Mouse (Mus musculus) embryo, embryonic 11 days (tissue): ENCODE results near the gene Nup155.
"Not testable (repeated sequence)": the region's sequence is repeated elsewhere in the genome, so short reads cannot be mapped to it uniquely, and the experiment has no call there.

Source experiments
- DNase-seq: peaks from one replicate; pipeline ENCODE4 v3.0.0-alpha.2; 2015

The Nup155 gene

DNA sequence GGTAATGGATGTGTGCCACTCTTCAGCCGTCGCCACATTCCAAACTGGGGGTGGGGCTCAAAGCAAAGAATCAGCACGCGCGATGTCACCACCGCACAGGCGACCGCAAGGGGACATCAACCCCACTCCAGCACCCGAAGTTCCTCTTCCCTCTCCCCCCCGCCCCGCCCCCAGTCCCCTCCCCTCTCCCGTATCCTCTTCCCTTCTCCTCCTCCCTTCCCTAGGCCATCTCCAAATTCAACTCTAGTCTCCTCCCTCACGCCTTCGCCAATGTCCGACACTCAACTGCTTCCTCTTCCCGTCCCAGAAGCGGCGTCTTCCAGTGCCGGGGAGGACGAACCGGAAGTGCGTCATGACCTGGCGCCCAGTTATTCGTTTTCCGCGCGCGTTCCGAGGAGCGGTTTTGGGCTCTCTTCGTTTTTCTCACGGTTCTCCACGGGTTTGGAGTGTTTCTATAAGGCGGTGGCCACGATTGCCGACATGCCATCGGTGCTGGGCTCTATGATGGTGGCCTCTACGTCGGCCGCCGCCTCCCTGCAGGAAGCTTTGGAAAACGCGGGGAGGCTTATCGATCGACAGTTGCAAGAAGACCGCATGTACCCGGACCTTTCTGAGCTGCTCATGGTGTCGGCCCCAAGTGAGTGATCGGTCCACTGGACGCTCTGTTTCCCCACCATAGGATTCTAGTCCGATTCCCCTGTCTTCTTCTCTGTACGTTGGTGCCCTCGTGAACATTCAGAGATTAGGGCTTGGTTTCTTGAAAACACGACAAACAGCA lies at the start of gene Nup155:
Nup155 (plus strand) TSS at position 308 of the 778 bp plus-strand sequence.
- peak; percentile 96 for DNase-seq

DNA sequence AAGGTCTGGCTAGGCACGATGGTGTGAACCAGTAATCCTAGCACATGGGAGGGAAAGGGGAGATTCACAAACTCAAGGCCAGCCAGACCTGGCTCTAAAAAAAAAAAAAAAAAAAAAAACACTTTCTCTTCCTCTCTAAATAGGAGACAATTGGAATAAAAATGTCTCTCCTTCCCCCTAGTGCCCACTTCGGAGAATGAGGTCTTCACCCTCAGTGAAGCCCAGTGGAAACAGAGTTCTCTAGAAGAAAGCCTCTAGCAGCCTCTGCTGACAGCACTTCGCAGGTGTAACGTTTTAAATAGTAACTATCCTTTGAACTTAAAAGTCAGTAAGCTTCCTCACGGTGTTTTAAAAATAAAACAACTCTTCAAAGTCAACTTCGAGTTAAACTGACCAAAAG lies 43.9 kb upstream of the Nup155 start:
- no peak for DNase-seq

DNA sequence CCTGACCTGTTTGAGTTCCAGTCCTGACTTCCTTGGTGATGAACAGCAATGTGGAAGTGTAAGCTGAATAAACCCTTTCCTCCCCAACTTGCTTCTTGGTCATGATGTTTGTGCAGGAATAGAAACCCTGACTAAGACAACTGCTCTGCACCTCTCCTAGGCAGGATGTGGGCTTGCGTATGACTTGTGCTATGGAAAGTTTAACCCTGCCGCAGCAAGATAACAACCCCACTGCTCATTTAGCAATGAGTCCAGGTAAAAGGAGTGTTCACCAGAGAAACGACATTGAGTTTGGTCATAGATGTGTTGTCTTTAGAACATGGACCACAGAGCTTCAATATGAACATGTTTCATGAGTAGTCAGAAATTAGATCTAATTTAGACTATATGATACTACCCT lies 35.9 kb upstream of the Nup155 start:
- DNase-seq = not testable (repeated sequence)

GRCm38 (mm10) chr15:8082139-8082538 lies 26.9 kb upstream of the Nup155 start:
- DNase-seq = no peak

DNA sequence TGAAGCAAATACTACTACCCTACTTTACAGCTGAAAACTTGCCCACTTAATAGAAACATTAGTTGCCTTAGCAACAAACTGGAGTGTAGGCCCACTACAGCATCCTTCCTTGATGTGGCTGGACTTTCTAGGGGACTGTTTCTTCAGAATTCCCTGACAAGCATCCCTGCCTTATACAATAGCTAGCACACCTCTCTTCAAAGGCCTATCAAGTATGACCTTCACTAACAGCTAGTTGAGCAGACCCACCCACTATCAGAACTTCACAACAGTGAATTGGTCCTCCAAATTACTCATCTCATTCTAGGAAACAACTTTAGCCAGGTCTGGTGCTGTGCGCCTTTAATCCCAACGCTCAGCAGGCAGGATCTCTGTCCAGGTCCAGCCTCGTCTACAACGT lies 21.8 kb upstream of the Nup155 start:
- DNase-seq = no peak

- no peak for DNase-seq
Observed at GRCm38 (mm10) chr15:8088715-8089114, 20.4 kb upstream of the Nup155 start.

DNA sequence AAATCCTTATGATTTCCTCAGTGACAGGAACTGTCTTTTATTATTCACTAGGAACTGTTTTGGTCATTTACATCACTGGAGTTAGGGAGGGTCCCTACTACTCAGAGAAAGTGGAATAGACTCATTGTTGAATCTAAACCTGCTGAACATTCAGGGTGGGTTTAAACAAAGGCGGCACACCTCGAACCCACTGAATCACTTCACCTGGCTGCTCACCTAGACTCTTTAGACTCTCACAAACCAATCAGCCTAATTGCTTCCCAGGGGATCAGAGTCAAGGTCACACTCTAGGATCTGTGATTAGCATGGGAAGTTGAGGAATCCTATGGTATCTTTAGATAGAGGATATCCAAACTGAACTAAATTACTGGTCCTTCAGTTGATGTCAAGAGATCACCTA lies 18.4 kb upstream of the Nup155 start:
- DNase-seq = no peak

DNA sequence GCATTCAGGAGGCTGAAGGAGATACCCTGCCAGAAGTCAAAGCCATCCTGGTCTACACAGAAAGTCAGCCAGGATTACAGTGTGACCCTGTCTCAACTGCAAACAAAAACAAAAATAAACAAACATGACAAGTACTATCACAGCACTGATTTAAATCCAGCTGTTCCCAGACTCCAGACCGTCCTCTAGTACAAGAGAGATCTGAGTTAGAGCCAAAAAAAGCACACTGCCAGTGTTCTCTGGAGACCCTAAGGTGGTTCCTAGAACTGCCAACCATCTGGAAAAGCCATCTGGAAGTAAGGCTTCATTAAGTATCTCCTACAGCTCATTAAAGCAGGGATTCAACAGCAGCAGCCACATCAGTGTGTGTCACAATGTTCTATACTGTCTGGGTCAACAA lies 16.4 kb upstream of the Nup155 start:
- not testable (repeated sequence) for DNase-seq

DNA sequence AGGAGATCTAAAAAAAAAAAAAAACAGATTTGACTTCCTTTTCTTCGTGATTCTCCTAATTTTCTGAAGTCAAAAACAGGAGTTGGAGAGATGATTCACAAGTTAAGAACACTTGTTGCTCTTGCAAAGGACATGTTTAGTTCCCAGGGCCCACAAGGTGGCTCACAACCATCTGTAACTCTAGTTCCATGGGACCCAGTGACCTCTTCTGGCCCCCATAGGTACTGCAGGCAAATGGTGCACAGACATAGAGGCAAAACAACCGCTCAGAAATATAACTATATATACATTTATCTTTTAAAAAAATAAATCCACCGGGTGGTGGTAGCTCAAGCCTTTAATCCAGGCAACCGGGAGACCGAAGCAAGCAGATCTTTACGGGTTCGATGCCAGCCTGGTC lies 11.2 kb upstream of the Nup155 start:
- peak; percentile 54 for DNase-seq

DNA sequence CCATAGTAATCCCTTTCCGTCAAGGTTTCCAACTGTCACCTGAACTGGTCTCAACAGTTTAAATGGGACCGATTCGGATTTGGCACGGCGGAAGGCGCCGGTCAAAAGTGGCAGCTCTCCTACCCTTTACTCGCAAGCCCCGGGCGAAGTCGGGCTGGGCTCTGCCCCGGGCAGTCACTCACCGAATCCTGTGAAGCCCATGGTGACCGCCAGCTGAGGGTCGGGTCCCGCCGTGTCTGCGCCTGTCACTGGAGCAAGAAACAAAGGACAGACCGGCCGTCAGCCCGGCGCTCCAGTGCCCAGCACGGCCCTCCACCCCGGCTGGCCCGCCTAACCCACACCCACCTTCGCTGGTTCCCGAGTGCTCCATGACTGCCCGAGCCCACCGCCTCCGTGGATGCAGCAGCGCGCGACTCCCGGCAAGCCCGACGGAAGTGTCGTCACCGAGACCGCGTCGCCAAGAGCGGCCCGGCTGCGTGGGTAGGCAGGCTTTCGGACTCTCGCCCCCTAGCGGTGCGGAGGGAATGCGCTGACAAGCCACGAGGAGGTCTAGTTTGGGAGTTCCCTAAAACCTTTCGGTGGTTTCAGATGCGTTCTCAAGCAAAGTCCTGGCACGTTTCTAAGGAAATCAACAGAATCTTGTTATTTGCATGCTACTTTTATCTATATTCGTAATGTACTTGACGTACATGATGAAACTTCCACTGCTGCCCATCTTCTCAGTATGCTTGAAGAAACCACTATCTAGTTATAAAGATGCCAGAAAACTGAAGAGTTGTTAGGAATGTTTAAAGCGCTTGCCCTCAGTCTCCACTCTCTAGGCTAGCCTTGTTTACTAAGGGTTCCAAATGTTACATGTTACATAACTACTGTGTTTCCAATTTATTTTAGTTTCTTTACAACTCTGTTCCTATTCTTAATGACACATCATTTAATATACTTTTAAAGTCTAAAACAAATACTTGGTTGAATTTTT lies 10.0 kb upstream of the Nup155 start, which contains the start of gene Wdr70:
Wdr70 (minus strand) TSS at position 436 of the 976 bp plus-strand sequence.
- peak; percentile 96 for DNase-seq

DNA sequence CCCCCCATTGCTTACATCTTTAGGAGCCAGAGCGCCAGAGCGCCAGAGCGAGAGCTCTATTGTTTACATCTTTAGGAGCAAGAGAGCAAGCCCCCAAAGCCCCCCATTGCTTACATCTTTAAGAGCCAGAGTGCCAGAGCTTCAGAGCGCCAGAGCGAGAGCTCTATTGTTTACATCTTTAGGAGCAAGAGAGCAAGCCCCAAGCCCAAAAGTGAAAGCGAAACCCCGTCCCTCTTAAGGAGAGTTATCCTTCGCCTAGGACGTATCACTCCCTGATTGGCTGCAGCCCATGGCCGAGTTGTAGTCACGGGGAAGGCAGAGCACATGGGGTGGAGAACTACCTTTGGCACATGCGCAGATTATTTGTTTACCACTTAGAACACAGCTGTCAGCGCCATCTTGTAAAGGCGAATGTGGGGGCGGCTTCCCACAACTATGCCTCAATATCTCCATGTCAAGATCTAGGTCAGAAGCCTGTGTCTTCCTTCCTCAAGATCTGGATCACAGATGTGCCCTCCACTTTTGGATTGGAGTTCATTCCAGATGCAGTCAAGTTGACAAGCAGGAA lies 7.0 kb upstream of the Nup155 start:
- DNase-seq = not testable (repeated sequence)

- no peak for DNase-seq
Observed at GRCm38 (mm10) chr15:8108360-8108965, 610 bp upstream of the Nup155 start.

DNA sequence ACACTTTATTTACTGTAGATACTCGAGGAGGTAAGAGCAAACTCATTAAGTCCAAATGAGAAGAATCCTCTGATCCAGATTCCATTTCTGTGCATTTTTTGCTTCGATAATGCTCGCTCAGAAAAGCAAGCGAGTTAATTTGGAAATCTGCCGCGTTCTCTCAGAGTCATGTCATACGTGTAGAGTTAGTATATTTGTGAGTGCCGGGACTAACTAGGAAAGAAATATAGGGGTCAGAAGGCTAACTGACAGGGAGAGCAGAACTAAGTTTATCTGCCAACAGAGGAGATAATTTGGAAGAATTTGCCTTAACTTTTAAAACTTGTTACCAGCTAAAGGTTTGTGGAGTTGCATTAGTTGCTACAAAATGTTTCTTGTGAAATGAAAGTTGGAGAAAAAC lies 709 bp downstream of the Nup155 start:
- no peak for DNase-seq

GRCm38 (mm10) chr15:8129281-8129680 lies 20.2 kb downstream of the Nup155 start:
- DNase-seq = no peak

GRCm38 (mm10) chr15:8131268-8131667 lies 22.2 kb downstream of the Nup155 start:
- DNase-seq = no peak

- DNase-seq = no peak
Observed at GRCm38 (mm10) chr15:8131761-8132160, 22.7 kb downstream of the Nup155 start.

DNA sequence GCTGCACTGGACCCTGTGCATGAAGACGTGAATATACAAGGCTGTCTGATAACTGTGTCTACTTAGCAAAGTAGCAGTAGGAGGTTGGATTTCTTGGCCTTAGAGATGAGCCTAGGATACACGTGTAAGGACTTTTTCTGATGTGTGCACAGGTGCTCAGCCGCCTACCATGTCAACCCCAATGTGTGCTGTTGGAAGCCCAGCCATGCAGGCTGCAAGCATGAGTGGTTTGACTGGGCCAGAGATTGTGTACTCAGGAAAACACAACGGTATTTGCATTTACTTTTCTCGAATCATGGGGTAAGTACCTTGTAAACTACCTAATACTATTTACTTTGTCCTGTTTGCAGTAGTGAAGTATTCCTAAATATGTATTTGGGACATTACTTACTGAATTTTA lies 26.5 kb downstream of the Nup155 start:
- DNase-seq = no peak

DNA sequence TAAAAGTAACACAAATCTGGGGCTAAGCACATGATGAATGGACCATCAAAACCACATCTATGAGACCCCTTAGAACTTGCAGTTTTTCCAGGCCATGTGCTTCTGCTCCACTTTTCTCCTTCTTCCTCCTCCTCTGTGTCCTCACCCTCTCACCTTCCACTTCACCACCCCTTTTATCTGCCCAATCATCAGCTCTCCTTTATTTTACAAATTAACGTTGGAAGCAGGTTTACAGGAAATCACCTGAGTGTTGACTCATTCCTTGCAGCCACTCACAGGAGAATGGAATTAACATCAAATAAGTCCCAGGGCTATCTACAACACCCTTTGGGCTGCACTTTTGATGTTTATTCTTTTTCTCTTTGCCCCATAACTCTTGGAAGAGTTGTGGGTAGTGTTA lies 52.8 kb downstream of the Nup155 start:
- DNase-seq = no peak

GRCm38 (mm10) chr15:8168591-8169265 lies 59.7 kb downstream of the Nup155 start, which contains the start of gene Cplane1:
Gene Cplane1 (plus strand): TSS chr15:8169106.
- peak; percentile 97 for DNase-seq

GRCm38 (mm10) chr15:8169266-8169746 lies 60.2 kb downstream of the Nup155 start:
- peak; percentile 69 for DNase-seq

DNA sequence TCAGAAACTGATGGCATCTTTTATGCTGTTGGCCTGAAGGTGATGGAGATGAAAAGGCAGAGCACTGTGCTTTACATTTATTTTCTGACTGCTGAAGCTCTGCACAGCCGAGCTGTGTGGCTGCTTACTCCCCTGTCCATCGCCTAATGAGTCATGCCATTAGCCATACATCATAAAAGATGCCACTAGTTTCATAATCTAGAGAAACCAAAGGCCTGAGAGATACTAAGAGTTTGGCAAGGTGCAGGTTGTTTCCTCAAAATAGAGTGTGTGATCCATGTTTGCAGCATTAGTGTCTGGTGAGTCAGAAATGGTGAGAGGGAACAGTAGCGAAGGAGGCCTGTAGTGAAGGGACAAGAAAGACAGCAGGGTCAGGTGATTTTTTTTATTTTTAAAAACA lies 80.5 kb downstream of the Nup155 start:
- no peak for DNase-seq

GRCm38 (mm10) chr15:8190435-8190834 lies 81.4 kb downstream of the Nup155 start:
- no peak for DNase-seq
